Mouse (Mus musculus): ENCODE data around the gene Pias3. TPM values are rescaled to one million over a fixed set of nuclear protein-coding genes. Genes with fewer than 3 reads are reported as not detected.
A peak's percentile ranks its signal among the peaks of the same experiment; 100 is the strongest.
"Not testable (repeated sequence)": the region's sequence is repeated elsewhere in the genome, so short reads cannot be mapped to it uniquely, and the experiment has no call there.

Gene Pias3
- polyA plus RNA-seq, 1 experiment from 2014 or later = 42.2 TPM

DNA sequence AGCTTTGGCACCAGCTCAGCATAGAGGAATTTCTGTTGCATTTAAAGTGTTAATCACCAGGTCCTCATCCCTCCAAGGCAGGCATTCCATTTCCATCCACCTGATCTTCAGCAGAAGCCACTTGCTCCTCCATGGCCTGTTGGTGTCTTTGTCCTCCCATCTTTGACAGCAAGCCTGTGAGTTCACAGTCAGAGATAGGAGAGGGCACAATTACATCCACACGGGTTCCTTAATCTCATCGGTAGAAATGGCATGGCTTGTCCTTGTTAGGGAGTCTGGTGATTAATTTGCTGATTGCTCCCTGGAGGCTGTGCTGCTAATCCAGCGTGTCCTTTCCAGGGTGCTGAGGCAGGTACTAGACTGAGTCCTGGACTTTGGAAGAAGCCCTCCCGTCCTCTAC, 22.7 kb upstream of the Pias3 start:
- Histone ChIP-seq H3K9me3 (no peaks in the 10 kb centered on the region), H3K27ac (no peak overlapping the region), H3K4me3 (replicated peaks) (no peak overlapping the region), H3K4me1 (peaks cover 8% of the 10 kb centered on the region), H3K27me3 (peaks cover 18% of the 10 kb centered on the region), H3K9ac (no peak overlapping the region), H3K36me3 (replicated peaks) (no peaks in the 10 kb centered on the region), H3K4me2 (no peak overlapping the region)
- WGBS = 69% methylated on average over 4 of the region's 4 CpGs
- no peak for ATAC-seq (ENCODE audit: low FRiP score)

DNA sequence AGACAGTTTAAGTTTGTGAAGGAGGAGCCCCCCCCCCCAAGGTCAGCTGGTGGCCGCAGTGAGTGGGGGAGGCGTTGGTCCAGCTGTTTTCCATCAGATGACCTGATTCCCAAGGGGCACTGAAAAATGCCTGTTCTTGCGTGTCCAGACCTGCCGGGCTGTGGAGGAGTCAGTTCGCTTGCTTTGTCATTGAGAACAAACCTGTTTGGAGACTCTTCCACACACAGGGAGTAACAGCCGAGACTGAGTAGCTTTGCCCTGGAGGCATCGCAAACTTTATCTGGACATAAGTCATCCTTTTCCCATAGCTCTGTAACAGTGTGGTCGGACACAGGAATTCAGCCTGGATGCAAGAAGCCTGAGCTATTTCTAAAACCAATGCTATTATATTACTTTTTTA, 21.7 kb upstream of the Pias3 start:
- H3K36me3 ChIP-seq (replicated peaks) = no peaks in the 10 kb centered on the region
- H3K4me2 ChIP-seq = no peak overlapping the region
- H3K4me3 ChIP-seq (replicated peaks) = no peak overlapping the region
- H3K9ac ChIP-seq = no peak overlapping the region
- H3K27ac ChIP-seq = no peak overlapping the region
- 76% methylated on average over 8 of the region's 8 CpGs for WGBS
- H3K4me1 ChIP-seq = peaks cover 8% of the 10 kb centered on the region
- ATAC-seq (ENCODE audit: low FRiP score) = no peak
- no peaks in the 10 kb centered on the region for H3K9me3 ChIP-seq
- peaks cover 23% of the 10 kb centered on the region for H3K27me3 ChIP-seq

DNA sequence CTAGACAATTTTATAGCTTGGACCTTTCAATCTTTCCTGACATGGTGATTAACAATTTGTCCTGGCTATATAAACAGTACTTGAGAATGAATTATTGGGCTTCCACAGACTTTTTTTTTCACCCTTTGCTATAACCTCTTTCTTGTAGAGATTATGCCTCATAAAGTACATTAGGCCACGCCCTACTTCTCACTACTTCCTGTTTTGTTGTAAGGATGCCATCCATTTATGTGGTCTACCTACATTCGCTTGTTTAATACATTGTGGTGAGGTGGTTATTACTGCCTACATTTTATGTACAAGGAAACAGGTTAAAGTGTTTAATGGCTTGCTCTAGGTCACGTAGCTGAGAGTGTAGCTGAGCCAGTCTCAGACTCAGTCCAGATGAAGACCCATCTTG, 21.0 kb upstream of the Pias3 start:
- no peaks in the 10 kb centered on the region for H3K9me3 ChIP-seq
- 77% methylated on average over 3 of the region's 3 CpGs for WGBS
- no peak overlapping the region for H3K4me2 ChIP-seq
- no peak overlapping the region for H3K27ac ChIP-seq
- H3K4me3 ChIP-seq (replicated peaks) = no peak overlapping the region
- no peak overlapping the region for H3K9ac ChIP-seq
- H3K4me1 ChIP-seq = peaks cover 7% of the 10 kb centered on the region
- no peaks in the 10 kb centered on the region for H3K36me3 ChIP-seq (replicated peaks)
- H3K27me3 ChIP-seq = peaks cover 30% of the 10 kb centered on the region
- no peak for ATAC-seq (ENCODE audit: low FRiP score)

DNA sequence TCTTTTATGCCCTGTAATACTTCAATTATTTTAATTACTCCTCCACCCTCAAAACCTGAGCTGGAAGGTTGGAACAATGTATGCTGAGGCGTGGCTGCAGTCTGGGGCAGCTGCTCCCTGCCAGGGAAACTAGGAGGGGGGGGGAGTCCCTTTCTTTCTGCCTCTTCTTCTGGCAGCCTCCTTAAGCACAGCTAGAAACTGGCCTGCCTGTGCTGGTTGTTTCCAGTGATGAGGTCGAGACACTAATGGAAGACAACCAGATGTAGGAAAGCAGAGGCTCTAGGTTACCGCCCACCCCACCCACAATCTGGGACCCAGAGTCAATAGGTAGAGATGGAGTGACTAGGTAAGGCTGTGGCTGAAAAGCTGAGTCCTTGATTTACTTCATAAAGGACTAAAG, 20.5 kb upstream of the Pias3 start:
- WGBS = 31% methylated on average over 3 of the region's 3 CpGs
- peaks cover 31% of the 10 kb centered on the region for H3K27me3 ChIP-seq

DNA sequence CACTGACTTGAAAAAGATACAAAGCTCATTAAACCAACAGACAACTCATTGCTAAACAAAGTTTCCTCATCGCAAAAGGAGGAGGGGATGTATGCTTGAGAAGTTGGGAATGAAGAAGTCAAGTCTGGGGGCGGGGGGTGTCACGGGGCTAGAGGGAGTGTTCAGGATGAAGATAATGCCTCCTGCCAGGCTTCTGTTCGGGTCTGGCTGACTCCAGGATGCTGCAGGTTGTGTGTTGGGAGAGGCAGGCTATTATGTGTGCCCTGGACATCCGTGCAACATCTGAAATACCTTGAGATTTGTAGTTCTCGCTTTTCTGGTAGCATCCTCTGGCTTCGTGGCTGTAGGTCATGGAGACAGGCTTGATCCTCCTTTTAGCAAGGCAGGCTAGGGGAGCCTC, 17.7 kb upstream of the Pias3 start:
- H3K27me3 ChIP-seq = peaks cover 33% of the 10 kb centered on the region; the same call in 1 of the 2 replicates
- no peaks in the 10 kb centered on the region for H3K9me3 ChIP-seq
- H3K36me3 ChIP-seq (replicated peaks) = no peaks in the 10 kb centered on the region
- no peak overlapping the region for H3K9ac ChIP-seq
- no peak for ATAC-seq (ENCODE audit: low FRiP score)
- no peak overlapping the region for H3K4me2 ChIP-seq
- peaks cover 9% of the 10 kb centered on the region; the same call in 1 of the 2 replicates for H3K4me1 ChIP-seq
- H3K27ac ChIP-seq = no peak overlapping the region
- H3K4me3 ChIP-seq (replicated peaks) = no peak overlapping the region
- 64% methylated on average over 7 of the region's 7 CpGs for WGBS

More for the DNA sequence above, 20.5 kb upstream of the Pias3 start:
- Histone ChIP-seq H3K9ac (no peak overlapping the region), H3K36me3 (replicated peaks) (no peaks in the 10 kb centered on the region), H3K4me2 (no peak overlapping the region), H3K4me3 (replicated peaks) (no peak overlapping the region), H3K27ac (no peak overlapping the region), H3K4me1 (peaks cover 9% of the 10 kb centered on the region; the same call in 1 of the 2 replicates), H3K9me3 (no peaks in the 10 kb centered on the region)
- no peak for ATAC-seq (ENCODE audit: low FRiP score)

DNA sequence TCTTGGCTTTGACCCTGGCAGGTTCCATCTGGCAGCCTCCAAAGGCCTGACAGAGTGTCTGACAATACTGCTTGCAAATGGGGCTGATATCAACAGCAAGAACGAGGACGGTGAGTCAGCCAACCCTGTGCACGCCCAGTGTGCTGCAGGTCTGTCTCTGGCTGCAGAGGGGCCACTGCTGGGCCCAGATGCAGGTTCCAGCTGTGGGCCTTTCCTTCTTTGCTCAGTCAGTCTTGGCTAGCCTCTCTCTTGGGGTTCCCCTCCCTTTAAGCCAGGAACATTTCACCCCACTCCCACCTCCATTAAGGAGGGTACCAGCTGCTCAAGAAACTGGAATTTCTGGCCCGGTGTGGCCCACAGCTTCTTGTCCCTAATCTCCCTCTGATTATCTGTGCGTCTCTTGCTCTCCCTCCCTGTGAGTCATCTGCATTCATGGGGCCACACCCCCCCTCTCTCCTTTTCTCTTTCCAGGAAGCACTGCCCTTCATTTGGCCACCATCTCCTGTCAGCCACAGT, 17.0 kb upstream of the Pias3 start:
- 21% methylated on average over 5 of the region's 5 CpGs for WGBS
- Histone ChIP-seq H3K4me2 (no peak overlapping the region), H3K4me1 (peaks cover 9% of the 10 kb centered on the region; the same call in 1 of the 2 replicates), H3K27me3 (peaks cover 38% of the 10 kb centered on the region), H3K36me3 (replicated peaks) (no peaks in the 10 kb centered on the region), H3K9ac (no peak overlapping the region), H3K4me3 (replicated peaks) (no peak overlapping the region), H3K9me3 (no peaks in the 10 kb centered on the region), H3K27ac (no peak overlapping the region)
- no peak for ATAC-seq (ENCODE audit: low FRiP score)

DNA sequence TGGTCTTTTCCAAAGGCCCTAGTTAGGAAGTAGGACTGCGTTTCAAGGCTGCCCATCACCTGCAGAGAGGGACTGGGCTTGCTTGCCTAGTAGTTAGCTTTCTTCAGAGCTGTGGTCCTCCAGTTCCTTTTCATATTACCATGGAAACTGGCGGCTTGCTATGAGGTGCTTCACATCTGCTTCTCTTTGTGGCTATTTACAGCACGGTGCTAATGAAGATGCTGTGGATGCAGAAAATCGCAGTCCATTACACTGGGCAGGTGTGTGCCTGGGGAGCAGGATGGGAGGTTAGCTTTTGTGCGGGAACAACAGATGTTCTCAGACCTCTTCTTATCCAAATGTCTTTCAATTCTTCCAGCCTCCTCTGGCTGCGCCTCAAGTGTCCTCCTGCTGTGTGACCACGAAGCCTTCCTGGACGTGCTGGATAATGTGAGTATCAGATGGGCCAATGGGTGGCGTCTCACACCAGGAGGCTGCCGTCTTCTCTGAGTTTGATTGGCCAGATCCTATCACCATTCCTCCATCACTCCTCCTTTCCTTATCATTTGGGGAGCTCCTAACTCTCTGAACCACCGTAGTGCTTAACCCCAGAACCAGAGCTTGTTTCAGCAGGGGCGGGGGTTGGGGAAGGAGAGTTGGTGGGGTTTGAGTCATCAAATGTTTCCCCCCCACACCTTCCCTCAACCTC, 15.8 kb upstream of the Pias3 start:
- no peaks in the 10 kb centered on the region for H3K9me3 ChIP-seq
- no peaks in the 10 kb centered on the region for H3K36me3 ChIP-seq (replicated peaks)
- no peak overlapping the region for H3K4me3 ChIP-seq (replicated peaks)
- no peak overlapping the region for H3K27ac ChIP-seq
- WGBS = 18% methylated on average over 12 of the region's 12 CpGs
- peaks cover 47% of the 10 kb centered on the region for H3K27me3 ChIP-seq
- ATAC-seq (ENCODE audit: low FRiP score) = 0 out of 2 replicates have a peak, but pooled peaks have one; percentile 30
- H3K9ac ChIP-seq = no peak overlapping the region
- H3K4me1 ChIP-seq = peaks cover 9% of the 10 kb centered on the region; the same call in 1 of the 2 replicates
- H3K4me2 ChIP-seq = no peak overlapping the region

DNA sequence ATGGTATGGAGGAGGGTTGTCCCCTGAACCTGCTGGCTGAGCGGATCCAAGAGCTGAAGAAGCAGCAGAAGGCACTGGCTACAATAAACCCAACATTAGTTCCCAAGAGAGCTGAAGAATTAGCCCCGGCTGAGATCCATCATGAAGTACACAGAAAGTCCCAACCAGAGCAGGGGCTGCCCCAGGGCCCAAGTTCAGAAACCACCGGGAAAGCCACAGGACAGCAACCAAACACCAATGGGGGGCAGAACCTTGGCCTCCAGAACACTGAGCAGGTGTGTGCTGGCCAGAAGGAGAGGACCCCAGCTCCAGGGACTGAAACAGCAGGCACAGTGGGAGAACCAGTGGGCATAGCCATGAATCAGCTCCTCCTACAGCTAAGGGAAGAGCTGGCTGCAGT, 12.7 kb upstream of the Pias3 start:
- Histone ChIP-seq H3K9me3 (no peaks in the 10 kb centered on the region), H3K27ac (no peak overlapping the region), H3K4me2 (no peak overlapping the region), H3K9ac (no peak overlapping the region), H3K4me1 (0 out of 2 replicates have a peak, but pooled peaks cover 3% of the 10 kb centered on the region), H3K4me3 (replicated peaks) (no peak overlapping the region), H3K36me3 (replicated peaks) (no peaks in the 10 kb centered on the region), H3K27me3 (peaks cover 41% of the 10 kb centered on the region)
- no peak for ATAC-seq (ENCODE audit: low FRiP score)
- 84% methylated on average over 3 of the region's 3 CpGs for WGBS

DNA sequence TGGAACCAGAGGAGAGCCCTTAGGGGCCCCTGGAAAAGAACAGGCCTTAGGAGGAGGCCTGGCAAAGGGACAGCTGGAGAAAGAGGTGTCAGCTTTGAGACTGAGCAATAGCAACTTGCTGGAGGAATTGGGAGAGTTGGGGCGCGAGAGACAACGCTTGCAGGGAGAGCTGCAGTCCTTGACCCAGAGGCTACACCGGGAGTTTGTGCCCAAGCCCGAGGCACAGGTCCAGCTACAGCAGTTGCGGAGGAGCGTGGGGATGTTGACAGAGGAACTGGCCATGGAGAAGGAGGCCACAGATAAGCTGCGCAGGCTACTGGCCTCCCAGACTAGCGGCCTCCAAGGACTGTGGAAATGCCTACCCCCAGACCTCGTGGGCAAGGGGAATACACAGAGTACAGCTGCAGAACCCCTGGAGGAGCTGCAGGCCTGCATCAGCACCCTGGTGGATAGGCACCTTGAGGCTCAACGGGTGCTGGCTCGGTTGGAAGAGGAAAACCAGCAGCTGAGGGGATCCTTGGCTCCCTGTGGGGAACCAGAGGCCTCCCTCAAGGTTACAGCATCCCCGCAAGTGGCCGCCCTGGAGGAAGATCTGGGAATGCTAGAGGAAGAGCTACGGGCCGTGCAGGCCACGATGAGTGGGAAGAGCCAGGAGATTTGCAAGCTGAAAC, 11.9 kb upstream of the Pias3 start:
- WGBS = 73% methylated on average over 17 of the region's 17 CpGs
- ATAC-seq (ENCODE audit: low FRiP score) = no peak
- Histone ChIP-seq H3K4me1 (peaks cover 5% of the 10 kb centered on the region), H3K9ac (peak overlapping the region; percentile 38; the same call in 1 of the 2 replicates), H3K4me2 (peak overlapping the region; percentile 36), H3K27me3 (peaks cover 38% of the 10 kb centered on the region), H3K27ac (no peak overlapping the region), H3K36me3 (replicated peaks) (no peaks in the 10 kb centered on the region), H3K9me3 (no peaks in the 10 kb centered on the region), H3K4me3 (replicated peaks) (peak overlapping the region; percentile 20)

DNA sequence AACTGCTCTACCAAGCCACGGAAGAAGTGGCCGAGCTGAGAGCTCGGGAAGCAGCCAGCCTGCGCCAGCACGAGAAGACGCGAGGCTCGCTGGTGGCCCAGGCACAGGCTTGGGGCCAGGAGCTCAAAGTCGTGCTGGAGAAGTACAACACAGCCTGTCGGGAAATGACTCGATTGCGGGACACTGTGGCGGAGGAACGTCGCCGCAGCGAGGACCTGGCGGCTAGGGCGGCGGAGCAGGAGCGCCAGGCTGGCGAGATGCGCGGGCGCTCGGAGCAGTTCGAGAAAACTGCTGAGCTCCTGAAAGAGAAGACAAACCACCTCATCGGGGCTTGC, 11.4 kb upstream of the Pias3 start:
- H3K27me3 ChIP-seq = peaks cover 33% of the 10 kb centered on the region
- peak overlapping the region; percentile 38; the same call in 1 of the 2 replicates for H3K9ac ChIP-seq
- no peaks in the 10 kb centered on the region for H3K36me3 ChIP-seq (replicated peaks)

DNA sequence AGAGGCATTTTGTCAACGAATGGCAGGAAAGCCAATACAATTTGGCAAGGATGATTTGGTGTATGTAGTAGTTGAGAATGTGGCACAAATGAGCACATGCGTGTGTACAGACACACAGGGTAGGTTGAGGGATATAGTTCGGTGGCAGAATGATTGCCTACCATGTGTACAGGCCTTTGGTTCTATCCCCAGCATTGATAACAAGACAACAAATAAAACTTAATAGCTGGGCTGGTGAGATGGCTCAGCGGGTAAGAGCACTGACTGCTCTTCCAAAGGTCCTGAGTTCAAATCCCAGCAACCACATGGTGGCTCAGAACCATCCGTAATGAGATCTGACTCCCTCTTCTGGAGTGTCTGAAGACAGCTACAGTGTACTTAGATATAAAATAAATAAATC, 10.1 kb upstream of the Pias3 start:
- not testable (repeated sequence) for H3K36me3 ChIP-seq (replicated peaks); H3K9ac ChIP-seq; H3K4me3 ChIP-seq (replicated peaks); ATAC-seq (ENCODE audit: low FRiP score); H3K4me2 ChIP-seq; H3K9me3 ChIP-seq; H3K27ac ChIP-seq
- 92% methylated on average over 5 of the region's 5 CpGs for WGBS
- H3K27me3 ChIP-seq = peaks cover 23% of the 10 kb centered on the region
- peaks cover 17% of the 10 kb centered on the region for H3K4me1 ChIP-seq

More for the DNA sequence above, 11.4 kb upstream of the Pias3 start:
- 47% methylated on average over 28 of the region's 28 CpGs for WGBS
- ATAC-seq (ENCODE audit: low FRiP score) = no peak
- Histone ChIP-seq H3K4me3 (replicated peaks) (peak overlapping the region; percentile 20), H3K4me1 (peaks cover 10% of the 10 kb centered on the region), H3K27ac (no peak overlapping the region), H3K4me2 (peak overlapping the region; percentile 36), H3K9me3 (no peaks in the 10 kb centered on the region)

DNA sequence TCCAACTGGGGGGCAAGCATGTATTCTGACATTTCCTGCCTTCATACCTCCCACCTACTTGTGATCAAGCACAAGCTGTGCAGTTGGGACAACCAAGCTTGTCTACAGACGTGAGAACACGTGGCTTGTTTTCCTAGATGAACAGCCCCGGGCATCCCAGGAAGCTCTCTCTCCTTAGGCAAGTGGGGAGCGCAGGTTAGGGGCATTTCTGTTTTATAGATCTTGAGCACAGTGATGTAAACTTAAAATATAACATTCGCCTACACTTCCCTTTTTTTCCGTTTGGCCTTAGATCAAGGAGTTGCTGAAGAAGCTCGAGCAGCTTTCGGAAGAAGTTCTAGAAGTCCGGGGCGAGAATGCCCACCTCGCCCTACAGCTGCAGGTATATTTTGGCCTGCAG, 7.3 kb upstream of the Pias3 start:
- Histone ChIP-seq H3K4me2 (no peak overlapping the region), H3K27me3 (peaks cover 11% of the 10 kb centered on the region), H3K27ac (no peak overlapping the region), H3K36me3 (replicated peaks) (no peaks in the 10 kb centered on the region), H3K4me3 (replicated peaks) (no peak overlapping the region), H3K9me3 (no peaks in the 10 kb centered on the region), H3K4me1 (peaks cover 19% of the 10 kb centered on the region), H3K9ac (no peak overlapping the region)
- 85% methylated on average over 11 of the region's 11 CpGs for WGBS
- ATAC-seq (ENCODE audit: low FRiP score) = no peak

Data from forebrain, embryonic 12.5 days (tissue).